Mouse (Mus musculus) hindbrain, embryonic 15.5 days (tissue): ENCODE data around the gene Mier2. TPM values are rescaled to one million over a fixed set of nuclear protein-coding genes. Genes with fewer than 3 reads are reported as not detected.

Experiments
- ATAC-seq: fragments of 200-750 bp; cut with Nextera tagmentation; 2 replicates; pipeline ENCODE4 v1.8.0; 2017; ENCODE audit warnings: low read depth, moderate number of reproducible peaks, moderate TSS enrichment; ENCODE audit not compliant: low FRiP score
- H3K27ac ChIP-seq: fragments of 300-500 bp; sonication (generic); replicated peaks from 2 replicates; pipeline ENCODE4 v1.5.1; 2015; ENCODE audit warnings: mild to moderate bottlenecking, inconsistent platforms
- H3K27me3 ChIP-seq: fragments of 300-500 bp; sonication (generic); 2 replicates; pipeline ENCODE4 v1.6.1; 2015; ENCODE audit warnings: control low read depth, inconsistent platforms
- H3K36me3 ChIP-seq: fragments of 300-500 bp; sonication (generic); 2 replicates; pipeline ENCODE4 v1.6.1; 2015; ENCODE audit warnings: control low read depth, inconsistent platforms
- H3K4me1 ChIP-seq: fragments of 300-500 bp; sonication (generic); replicated peaks from 2 replicates; pipeline ENCODE4 v1.6.1; 2015; ENCODE audit warnings: control low read depth, inconsistent platforms
- H3K4me2 ChIP-seq: fragments of 300-500 bp; sonication (generic); 2 replicates; pipeline ENCODE4 v1.6.1; 2015; ENCODE audit warnings: moderate library complexity, mild to moderate bottlenecking, inconsistent platforms
- H3K4me3 ChIP-seq: fragments of 300-500 bp; sonication (generic); 2 replicates; pipeline ENCODE4 v1.5.1; 2015; ENCODE audit warnings: mild to moderate bottlenecking, inconsistent platforms
- H3K9ac ChIP-seq: fragments of 300-500 bp; sonication (generic); 2 replicates; pipeline ENCODE4 v1.6.1; 2015; ENCODE audit warnings: inconsistent platforms
- H3K9me3 ChIP-seq: fragments of 300-500 bp; sonication (generic); 2 replicates; pipeline ENCODE4 v1.6.1; 2016; ENCODE audit warnings: control low read depth, inconsistent platforms
- WGBS: fragments of 180-500 bp; shearing (Covaris S2); methylation state at CpG from one replicate; pipeline ENCODE4 v1.1.7; 2015; 5-methylcytosine and 5-hydroxymethylcytosine counted together
- polyA plus RNA-seq: library from polyadenylated mRNA; unstranded; fragments of >200 nt; fragmentation: Nextera tagmentation; extraction: Ambion mirVana; gene quantifications from 2 replicates; pipeline ENCODE4 v1.2.1, GENCODE M21; 2015

Mier2 gene
- 64.8 and 75.6 TPM in 2 replicates for polyA plus RNA-seq

- Histone ChIP-seq H3K36me3 (peaks cover 2% of the 10 kb centered on the region; the same call in 1 of the 2 replicates), H3K4me1 (peaks cover 24% of the 10 kb centered on the region), H3K9me3 (no peaks in the 10 kb centered on the region), H3K27me3 (no peaks in the 10 kb centered on the region), H3K4me3 (peak within 1 kb of the TSS; percentile 90), H3K27ac (peak within 1 kb of the TSS; percentile 76), H3K9ac (peak within 1 kb of the TSS; percentile 78), H3K4me2 (peak within 1 kb of the TSS; percentile 87)
- WGBS, result 2% methylated on average over 100 of the region's 108 CpGs
- peak; percentile 90 for ATAC-seq
Measured at GRCm38 (mm10) chr10:79554330-79555237, at the start of gene Mier2. TSS of gene Mier2 (minus strand) at chr10:79555199.

- 71% methylated on average over 4 of the region's 4 CpGs for WGBS
- Histone ChIP-seq H3K4me2 (no peak overlapping the region), H3K27ac (no peak overlapping the region), H3K27me3 (peaks cover 16% of the 10 kb centered on the region; the same call in 1 of the 2 replicates), H3K9ac (no peak overlapping the region), H3K4me3 (no peak overlapping the region), H3K36me3 (no peaks in the 10 kb centered on the region), H3K9me3 (no peaks in the 10 kb centered on the region), H3K4me1 (0 out of 2 replicates have a peak, but pooled peaks cover 3% of the 10 kb centered on the region)
- no peak for ATAC-seq
Measured at GRCm38 (mm10) chr10:79597936-79598230, 42.9 kb upstream of the Mier2 start.

- Histone ChIP-seq H3K9ac (no peak overlapping the region), H3K4me2 (no peak overlapping the region), H3K9me3 (no peaks in the 10 kb centered on the region), H3K27ac (no peak overlapping the region), H3K4me3 (no peak overlapping the region), H3K4me1 (0 out of 2 replicates have a peak, but pooled peaks cover 3% of the 10 kb centered on the region), H3K27me3 (peaks cover 16% of the 10 kb centered on the region; the same call in 1 of the 2 replicates), H3K36me3 (no peaks in the 10 kb centered on the region)
- ATAC-seq, result no peak
- WGBS, result 32% methylated on average over 13 of the region's 13 CpGs
Measured at GRCm38 (mm10) chr10:79597051-79597935, 42.3 kb upstream of the Mier2 start.

GRCm38 (mm10) chr10:79595590-79595929 lies 40.6 kb upstream of the Mier2 start:
- H3K27me3 ChIP-seq, result peaks cover 16% of the 10 kb centered on the region; the same call in 1 of the 2 replicates
- no peaks in the 10 kb centered on the region for H3K9me3 ChIP-seq
- ATAC-seq, result peak; percentile 16; the same call in 1 of the 2 replicates
- H3K36me3 ChIP-seq, result no peaks in the 10 kb centered on the region
- H3K9ac ChIP-seq, result no peak overlapping the region
- 62% methylated on average over 8 of the region's 8 CpGs for WGBS
- no peak overlapping the region for H3K4me2 ChIP-seq
- no peak overlapping the region for H3K4me3 ChIP-seq
- 0 out of 2 replicates have a peak, but pooled peaks cover 3% of the 10 kb centered on the region for H3K4me1 ChIP-seq
- H3K27ac ChIP-seq, result no peak overlapping the region

- ATAC-seq, result peak; percentile 95
- 17% methylated on average over 17 of the region's 17 CpGs for WGBS
- H3K4me3 ChIP-seq, result no peak overlapping the region
- H3K36me3 ChIP-seq, result no peaks in the 10 kb centered on the region
- 0 out of 2 replicates have a peak, but pooled peaks cover 3% of the 10 kb centered on the region for H3K4me1 ChIP-seq
- H3K9me3 ChIP-seq, result no peaks in the 10 kb centered on the region
- no peak overlapping the region for H3K27ac ChIP-seq
- peak overlapping the region; percentile 42 for H3K4me2 ChIP-seq
- H3K9ac ChIP-seq, result no peak overlapping the region
- H3K27me3 ChIP-seq, result peaks cover 16% of the 10 kb centered on the region; the same call in 1 of the 2 replicates
Measured at GRCm38 (mm10) chr10:79594872-79595589, 40.0 kb upstream of the Mier2 start.

GRCm38 (mm10) chr10:79594111-79594510 lies 39.1 kb upstream of the Mier2 start:
- Histone ChIP-seq H3K9me3 (no peaks in the 10 kb centered on the region), H3K36me3 (no peaks in the 10 kb centered on the region), H3K4me3 (no peak overlapping the region), H3K4me2 (no peak overlapping the region), H3K27ac (no peak overlapping the region), H3K27me3 (peaks cover 16% of the 10 kb centered on the region; the same call in 1 of the 2 replicates), H3K4me1 (0 out of 2 replicates have a peak, but pooled peaks cover 3% of the 10 kb centered on the region), H3K9ac (no peak overlapping the region)
- no peak for ATAC-seq
- 58% methylated on average over 6 of the region's 6 CpGs for WGBS

- Histone ChIP-seq H3K9ac (no peak overlapping the region), H3K4me3 (no peak overlapping the region), H3K4me1 (0 out of 2 replicates have a peak, but pooled peaks cover 3% of the 10 kb centered on the region), H3K27me3 (peaks cover 16% of the 10 kb centered on the region; the same call in 1 of the 2 replicates), H3K9me3 (no peaks in the 10 kb centered on the region), H3K27ac (no peak overlapping the region), H3K4me2 (no peak overlapping the region), H3K36me3 (no peaks in the 10 kb centered on the region)
- 100% methylated on average over 1 of the region's 1 CpGs for WGBS
- no peak for ATAC-seq
Measured at GRCm38 (mm10) chr10:79590702-79591101, 35.7 kb upstream of the Mier2 start.

- H3K4me3 ChIP-seq, result no peak overlapping the region
- H3K9ac ChIP-seq, result no peak overlapping the region
- no peak overlapping the region for H3K4me2 ChIP-seq
- H3K27ac ChIP-seq, result no peak overlapping the region
- WGBS, result 76% methylated on average over 4 of the region's 4 CpGs
- ATAC-seq, result no peak
- no peaks in the 10 kb centered on the region for H3K27me3 ChIP-seq
- H3K4me1 ChIP-seq, result no peaks in the 10 kb centered on the region
- H3K36me3 ChIP-seq, result no peaks in the 10 kb centered on the region
- no peaks in the 10 kb centered on the region for H3K9me3 ChIP-seq
Measured at GRCm38 (mm10) chr10:79587752-79588126, 32.7 kb upstream of the Mier2 start.

- H3K9me3 ChIP-seq, result no peaks in the 10 kb centered on the region
- 79% methylated on average over 5 of the region's 5 CpGs for WGBS
- H3K4me1 ChIP-seq, result no peaks in the 10 kb centered on the region
- no peak for ATAC-seq
- no peaks in the 10 kb centered on the region for H3K27me3 ChIP-seq
- no peak within 1 kb of the TSS for H3K27ac ChIP-seq
- H3K36me3 ChIP-seq, result no peaks in the 10 kb centered on the region
- H3K9ac ChIP-seq, result no peak within 1 kb of the TSS
- no peak within 1 kb of the TSS for H3K4me3 ChIP-seq
- H3K4me2 ChIP-seq, result no peak within 1 kb of the TSS
Measured at GRCm38 (mm10) chr10:79587061-79587751, 32.2 kb upstream of the Mier2 start, which contains the start of gene Theg. TSS of gene Theg (minus strand) at chr10:79587331.

GRCm38 (mm10) chr10:79586243-79586642 lies 31.2 kb upstream of the Mier2 start:
- no peaks in the 10 kb centered on the region for H3K4me1 ChIP-seq
- H3K4me3 ChIP-seq, result no peak overlapping the region
- WGBS, result 85% methylated on average over 8 of the region's 8 CpGs
- H3K27me3 ChIP-seq, result no peaks in the 10 kb centered on the region
- no peaks in the 10 kb centered on the region for H3K36me3 ChIP-seq
- H3K27ac ChIP-seq, result no peak overlapping the region
- H3K9me3 ChIP-seq, result no peaks in the 10 kb centered on the region
- H3K9ac ChIP-seq, result no peak overlapping the region
- no peak overlapping the region for H3K4me2 ChIP-seq
- no peak for ATAC-seq

GRCm38 (mm10) chr10:79585723-79586122 lies 30.7 kb upstream of the Mier2 start:
- no peak overlapping the region for H3K4me3 ChIP-seq
- no peak overlapping the region for H3K4me2 ChIP-seq
- H3K27ac ChIP-seq, result no peak overlapping the region
- no peaks in the 10 kb centered on the region for H3K4me1 ChIP-seq
- WGBS, result 93% methylated on average over 5 of the region's 5 CpGs
- H3K9me3 ChIP-seq, result no peaks in the 10 kb centered on the region
- ATAC-seq, result no peak
- no peak overlapping the region for H3K9ac ChIP-seq
- no peaks in the 10 kb centered on the region for H3K27me3 ChIP-seq
- no peaks in the 10 kb centered on the region for H3K36me3 ChIP-seq
